Mouse (Mus musculus): ENCODE measurements around the gene Dnttip1. TPM values are rescaled to one million over a fixed set of nuclear protein-coding genes. Genes with fewer than 3 reads are reported as not detected.

Gene Dnttip1
- polyA plus RNA-seq, 1 experiment from 2014 or later = 40.1 TPM

DNA sequence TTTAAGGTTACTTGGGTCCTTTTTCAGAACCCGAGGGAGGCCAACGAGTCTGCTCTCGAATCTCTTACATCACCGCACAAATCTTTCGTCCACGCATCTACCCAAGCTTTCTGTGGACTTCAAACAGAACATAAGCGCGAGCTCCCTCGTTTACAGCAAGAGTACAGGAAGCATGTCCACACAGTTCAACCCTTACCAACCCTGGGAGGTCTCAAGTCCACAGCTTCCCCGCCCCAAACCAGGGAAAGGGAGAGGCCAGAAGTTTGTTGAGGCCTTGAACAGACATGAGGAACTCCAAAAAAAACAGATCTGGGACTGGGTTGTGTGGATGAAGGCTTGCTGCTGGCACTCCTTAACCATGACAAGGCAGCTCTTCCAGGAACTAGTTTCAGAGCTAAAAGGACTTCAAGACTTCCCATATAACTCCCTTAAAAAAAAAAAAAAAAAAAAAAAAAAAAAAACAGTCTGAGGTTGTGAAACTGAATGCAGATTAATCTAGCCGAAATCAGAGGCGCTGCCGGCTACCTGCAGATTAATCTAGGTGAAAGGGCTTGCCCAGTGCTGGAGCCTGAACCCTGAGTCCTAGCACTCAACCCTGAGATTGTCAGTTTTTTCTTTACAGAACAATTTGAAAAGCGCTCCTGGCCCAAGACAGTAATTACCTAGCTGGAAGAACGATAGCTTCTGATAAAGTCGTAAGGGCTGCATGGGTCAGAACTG, 57.6 kb downstream of the Dnttip1 start:
- Histone ChIP-seq H3K27me3 (ENCODE audit: control insufficient read depth, insufficient read depth, low read depth, low read length) (no peaks in the 10 kb centered on the region), H3K9me3 (replicated peaks; ENCODE audit: control insufficient read depth, low read length) (no peaks in the 10 kb centered on the region), H3K4me2 (ENCODE audit: low read depth, low read length) (peak overlapping the region; percentile 63), H3K27ac (ENCODE audit: low read length) (no peak overlapping the region), H3K36me3 (ENCODE audit: control insufficient read depth, insufficient read depth) (peaks cover 15% of the 10 kb centered on the region), H3K9ac (ENCODE audit: low read depth, low read length) (peak overlapping the region; percentile 93), H3K4me3 (ENCODE audit: low read depth, low read length) (peak overlapping the region; percentile 96), H3K4me1 (ENCODE audit: control insufficient read depth, low read depth, low read length) (peaks cover 28% of the 10 kb centered on the region)
- no peak for ATAC-seq (ENCODE audit: low read depth)
- WGBS (ENCODE audit: insufficient replicate concordance) = 67% methylated on average over 16 of the region's 16 CpGs

DNA sequence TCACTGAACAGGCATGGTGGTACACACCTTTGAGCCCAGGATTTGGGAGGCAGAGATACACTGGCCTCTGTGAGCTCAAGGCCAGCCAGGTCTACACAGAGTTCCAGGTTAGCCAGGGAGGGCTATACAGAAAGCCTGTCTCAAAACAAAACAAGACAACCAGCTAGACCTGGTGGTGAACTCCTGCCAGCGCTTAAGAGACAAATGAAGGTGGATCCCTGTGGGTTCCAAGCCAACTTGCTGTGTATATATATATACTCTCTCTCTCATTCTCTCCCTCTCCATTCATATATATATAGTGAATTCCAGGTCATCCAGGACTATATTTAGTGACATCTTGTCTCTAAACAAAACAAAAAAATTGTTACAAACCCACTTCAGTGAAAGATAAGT, 58.1 kb downstream of the Dnttip1 start:
- Histone ChIP-seq H3K36me3 (ENCODE audit: control insufficient read depth, insufficient read depth) (peaks cover 15% of the 10 kb centered on the region), H3K9ac (ENCODE audit: low read depth, low read length) (peak overlapping the region; percentile 93), H3K9me3 (replicated peaks; ENCODE audit: control insufficient read depth, low read length) (no peaks in the 10 kb centered on the region), H3K4me1 (ENCODE audit: control insufficient read depth, low read depth, low read length) (peaks cover 28% of the 10 kb centered on the region), H3K27me3 (ENCODE audit: control insufficient read depth, insufficient read depth, low read depth, low read length) (no peaks in the 10 kb centered on the region), H3K4me2 (ENCODE audit: low read depth, low read length) (peak overlapping the region; percentile 63), H3K27ac (ENCODE audit: low read length) (peak overlapping the region; percentile 93), H3K4me3 (ENCODE audit: low read depth, low read length) (peak overlapping the region; percentile 96)
- 60% methylated on average over 1 of the region's 1 CpGs for WGBS (ENCODE audit: insufficient replicate concordance)
- no peak for ATAC-seq (ENCODE audit: low read depth)

- 0% methylated on average over 47 of the region's 47 CpGs for WGBS (ENCODE audit: insufficient replicate concordance)
- H3K4me1 ChIP-seq (ENCODE audit: control insufficient read depth, low read depth, low read length) = peaks cover 28% of the 10 kb centered on the region
- peak within 1 kb of the TSS; percentile 96 for H3K4me3 ChIP-seq (ENCODE audit: low read depth, low read length)
- H3K9me3 ChIP-seq (replicated peaks; ENCODE audit: control insufficient read depth, low read length) = no peaks in the 10 kb centered on the region
- peak within 1 kb of the TSS; percentile 93 for H3K4me2 ChIP-seq (ENCODE audit: low read depth, low read length)
- ATAC-seq (ENCODE audit: low read depth) = peak; percentile 91
- peak within 1 kb of the TSS; percentile 100 for H3K27ac ChIP-seq (ENCODE audit: low read length)
- no peaks in the 10 kb centered on the region for H3K27me3 ChIP-seq (ENCODE audit: control insufficient read depth, insufficient read depth, low read depth, low read length)
- H3K9ac ChIP-seq (ENCODE audit: low read depth, low read length) = peak within 1 kb of the TSS; percentile 95
- H3K36me3 ChIP-seq (ENCODE audit: control insufficient read depth, insufficient read depth) = peaks cover 13% of the 10 kb centered on the region
Observed at GRCm38 (mm10) chr2:164804533-164805331, 58.9 kb downstream of the Dnttip1 start, which contains the start of the genes Acot8 and Zswim3. Acot8 (minus strand) TSS chr2:164804882. Zswim3 (plus strand) TSS chr2:164805098.

GRCm38 (mm10) chr2:164805332-164805718, 59.5 kb downstream of the Dnttip1 start:
- H3K27ac ChIP-seq (ENCODE audit: low read length) = peak overlapping the region; percentile 100
- H3K9ac ChIP-seq (ENCODE audit: low read depth, low read length) = peak overlapping the region; percentile 95
- H3K9me3 ChIP-seq (replicated peaks; ENCODE audit: control insufficient read depth, low read length) = no peaks in the 10 kb centered on the region
- peak overlapping the region; percentile 96 for H3K4me3 ChIP-seq (ENCODE audit: low read depth, low read length)
- under 1% methylated on average over 21 of the region's 21 CpGs for WGBS (ENCODE audit: insufficient replicate concordance)
- H3K36me3 ChIP-seq (ENCODE audit: control insufficient read depth, insufficient read depth) = peaks cover 12% of the 10 kb centered on the region
- H3K4me2 ChIP-seq (ENCODE audit: low read depth, low read length) = peak overlapping the region; percentile 93
- peaks cover 28% of the 10 kb centered on the region for H3K4me1 ChIP-seq (ENCODE audit: control insufficient read depth, low read depth, low read length)
- peak; percentile 74 for ATAC-seq (ENCODE audit: low read depth)
- H3K27me3 ChIP-seq (ENCODE audit: control insufficient read depth, insufficient read depth, low read depth, low read length) = no peaks in the 10 kb centered on the region

- no peak overlapping the region for H3K4me3 ChIP-seq (ENCODE audit: low read depth, low read length)
- H3K27me3 ChIP-seq (ENCODE audit: control insufficient read depth, insufficient read depth, low read depth, low read length) = no peaks in the 10 kb centered on the region
- no peak for ATAC-seq (ENCODE audit: low read depth)
- no peak overlapping the region for H3K27ac ChIP-seq (ENCODE audit: low read length)
- no peak overlapping the region for H3K9ac ChIP-seq (ENCODE audit: low read depth, low read length)
- no peaks in the 10 kb centered on the region for H3K9me3 ChIP-seq (replicated peaks; ENCODE audit: control insufficient read depth, low read length)
- peaks cover 6% of the 10 kb centered on the region; the same call in 1 of the 2 replicates for H3K36me3 ChIP-seq (ENCODE audit: control insufficient read depth, insufficient read depth)
- 72% methylated on average over 7 of the region's 7 CpGs for WGBS (ENCODE audit: insufficient replicate concordance)
- no peak overlapping the region for H3K4me2 ChIP-seq (ENCODE audit: low read depth, low read length)
- peaks cover 28% of the 10 kb centered on the region for H3K4me1 ChIP-seq (ENCODE audit: control insufficient read depth, low read depth, low read length)
Observed at GRCm38 (mm10) chr2:164806614-164807013, 60.8 kb downstream of the Dnttip1 start.

- WGBS (ENCODE audit: insufficient replicate concordance) = 62% methylated on average over 2 of the region's 2 CpGs
- H3K9ac ChIP-seq (ENCODE audit: low read depth, low read length) = no peak overlapping the region
- peaks cover 4% of the 10 kb centered on the region; the same call in 1 of the 2 replicates for H3K36me3 ChIP-seq (ENCODE audit: control insufficient read depth, insufficient read depth)
- H3K4me1 ChIP-seq (ENCODE audit: control insufficient read depth, low read depth, low read length) = peaks cover 15% of the 10 kb centered on the region
- H3K4me3 ChIP-seq (ENCODE audit: low read depth, low read length) = no peak overlapping the region
- ATAC-seq (ENCODE audit: low read depth) = no peak
- H3K9me3 ChIP-seq (replicated peaks; ENCODE audit: control insufficient read depth, low read length) = no peaks in the 10 kb centered on the region
- no peak overlapping the region for H3K27ac ChIP-seq (ENCODE audit: low read length)
- no peak overlapping the region for H3K4me2 ChIP-seq (ENCODE audit: low read depth, low read length)
- H3K27me3 ChIP-seq (ENCODE audit: control insufficient read depth, insufficient read depth, low read depth, low read length) = no peaks in the 10 kb centered on the region
Observed at GRCm38 (mm10) chr2:164813557-164813956, 67.8 kb downstream of the Dnttip1 start.

- no peak overlapping the region for H3K4me2 ChIP-seq (ENCODE audit: low read depth, low read length)
Observed at GRCm38 (mm10) chr2:164815348-164815747, 69.6 kb downstream of the Dnttip1 start.

DNA sequence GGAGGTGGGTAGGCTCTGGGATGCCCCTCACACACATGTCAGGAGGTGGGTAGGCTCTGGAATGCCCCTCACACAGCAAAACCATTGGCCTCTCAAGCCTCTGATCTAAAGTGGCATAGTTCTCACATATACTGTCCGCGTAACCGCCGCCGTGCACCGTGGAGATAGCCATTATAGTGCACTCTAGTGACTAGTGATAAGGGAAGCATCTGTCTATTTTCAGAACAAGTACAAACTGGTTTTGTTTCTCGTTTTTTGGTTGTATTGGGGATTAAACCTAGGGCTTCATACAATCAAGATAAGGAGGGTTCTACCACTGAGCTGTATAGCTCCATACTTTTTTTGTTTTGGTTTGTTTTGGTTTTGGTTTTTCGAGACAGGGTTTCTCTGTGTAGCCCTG, 70.0 kb downstream of the Dnttip1 start:
- no peaks in the 10 kb centered on the region for H3K27me3 ChIP-seq (ENCODE audit: control insufficient read depth, insufficient read depth, low read depth, low read length)
- 44% methylated on average over 8 of the region's 8 CpGs for WGBS (ENCODE audit: insufficient replicate concordance)
- H3K27ac ChIP-seq (ENCODE audit: low read length) = no peak overlapping the region
- H3K4me3 ChIP-seq (ENCODE audit: low read depth, low read length) = no peak overlapping the region
- no peaks in the 10 kb centered on the region for H3K9me3 ChIP-seq (replicated peaks; ENCODE audit: control insufficient read depth, low read length)
- peak; percentile 84 for ATAC-seq (ENCODE audit: low read depth)
- peaks cover 15% of the 10 kb centered on the region for H3K4me1 ChIP-seq (ENCODE audit: control insufficient read depth, low read depth, low read length)
- H3K4me2 ChIP-seq (ENCODE audit: low read depth, low read length) = no peak overlapping the region
- H3K9ac ChIP-seq (ENCODE audit: low read depth, low read length) = no peak overlapping the region
- H3K36me3 ChIP-seq (ENCODE audit: control insufficient read depth, insufficient read depth) = peaks cover 5% of the 10 kb centered on the region; the same call in 1 of the 2 replicates

More at GRCm38 (mm10) chr2:164815348-164815747, 69.6 kb downstream of the Dnttip1 start:
- ATAC-seq (ENCODE audit: low read depth) = no peak
- H3K9ac ChIP-seq (ENCODE audit: low read depth, low read length) = no peak overlapping the region
- no peaks in the 10 kb centered on the region for H3K9me3 ChIP-seq (replicated peaks; ENCODE audit: control insufficient read depth, low read length)
- no peak overlapping the region for H3K27ac ChIP-seq (ENCODE audit: low read length)
- H3K4me1 ChIP-seq (ENCODE audit: control insufficient read depth, low read depth, low read length) = peaks cover 15% of the 10 kb centered on the region
- peaks cover 3% of the 10 kb centered on the region; the same call in 1 of the 2 replicates for H3K36me3 ChIP-seq (ENCODE audit: control insufficient read depth, insufficient read depth)
- H3K27me3 ChIP-seq (ENCODE audit: control insufficient read depth, insufficient read depth, low read depth, low read length) = no peaks in the 10 kb centered on the region
- 44% methylated on average over 5 of the region's 5 CpGs for WGBS (ENCODE audit: insufficient replicate concordance)
- no peak overlapping the region for H3K4me3 ChIP-seq (ENCODE audit: low read depth, low read length)
